Mouse (Mus musculus) brain, adult 2 months (tissue): ENCODE results near the gene Lrmda.
A peak's percentile ranks its signal among the peaks of the same experiment; 100 is the strongest.

Source experiments
- DNase-seq: peaks from one replicate; pipeline ENCODE4 v3.0.0; 2011; ENCODE audit warnings: low read depth, low spot score

The Lrmda gene

DNA sequence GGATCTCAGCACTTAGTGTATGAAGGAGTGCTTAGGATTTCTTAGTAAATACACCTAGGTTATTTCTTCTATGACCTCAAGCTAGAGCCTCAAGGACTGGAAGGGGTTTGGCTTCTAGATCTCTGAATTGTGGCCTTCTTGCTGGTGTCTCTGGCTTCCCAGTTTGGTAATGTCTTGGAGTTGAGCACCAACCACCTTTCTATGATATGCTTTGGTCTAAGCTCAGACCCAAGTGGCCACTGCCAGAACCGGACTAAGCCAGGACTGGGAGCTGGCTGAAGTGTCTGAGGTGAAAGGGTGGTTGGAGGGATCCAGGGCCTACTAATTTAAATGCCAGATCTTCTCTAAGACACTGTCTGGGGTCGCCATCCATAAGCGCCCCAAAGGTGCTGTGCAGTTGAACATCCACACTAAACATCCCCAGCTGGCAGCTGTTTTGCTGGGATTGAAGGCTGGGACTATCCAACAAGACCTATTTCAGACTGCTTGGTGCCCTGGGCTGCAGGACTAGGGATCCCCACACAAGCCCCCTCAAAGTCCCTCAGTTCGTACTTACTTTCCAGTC is 27.1 kb upstream of the Lrmda start:
- DNase-seq: no peak

DNA sequence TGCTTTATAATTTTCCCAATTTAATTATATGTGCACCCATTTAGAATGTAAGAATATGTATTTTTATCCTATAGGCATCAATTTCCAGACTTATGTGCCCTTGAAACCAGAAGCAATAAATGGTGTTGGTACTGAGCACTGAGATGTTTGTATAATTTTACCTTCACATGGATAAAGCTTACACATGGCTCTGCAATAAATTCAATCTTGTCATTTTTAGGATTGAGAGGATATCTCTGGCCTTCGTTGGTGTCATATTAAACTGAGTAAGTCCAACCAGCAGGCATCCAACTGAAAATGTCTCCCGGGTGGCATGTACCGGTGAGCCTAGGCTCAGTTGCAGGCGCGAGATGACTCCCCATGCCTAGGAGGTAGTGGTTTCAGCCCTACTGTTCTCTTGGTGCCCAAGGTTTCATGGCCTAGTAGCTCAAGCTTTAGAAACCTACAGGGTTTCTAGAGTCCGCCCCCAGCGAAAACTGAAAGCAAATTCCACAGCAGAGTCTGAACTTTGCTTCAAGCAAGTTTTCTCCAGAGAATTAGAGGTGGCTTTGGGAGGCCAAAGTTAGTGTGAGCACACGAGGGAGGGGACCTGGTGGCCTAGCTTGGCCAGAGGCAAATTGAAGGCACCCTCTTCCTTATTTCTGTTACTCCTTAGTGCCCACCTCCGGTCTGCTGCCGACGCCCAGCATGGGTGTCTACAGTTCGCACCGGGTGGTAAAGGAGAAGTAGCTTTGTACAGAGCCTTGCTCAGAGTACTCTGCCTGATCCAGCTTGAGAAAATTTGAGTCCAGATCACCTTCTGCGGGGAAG is 26.1 kb upstream of the Lrmda start:
- DNase-seq: no peak

DNA sequence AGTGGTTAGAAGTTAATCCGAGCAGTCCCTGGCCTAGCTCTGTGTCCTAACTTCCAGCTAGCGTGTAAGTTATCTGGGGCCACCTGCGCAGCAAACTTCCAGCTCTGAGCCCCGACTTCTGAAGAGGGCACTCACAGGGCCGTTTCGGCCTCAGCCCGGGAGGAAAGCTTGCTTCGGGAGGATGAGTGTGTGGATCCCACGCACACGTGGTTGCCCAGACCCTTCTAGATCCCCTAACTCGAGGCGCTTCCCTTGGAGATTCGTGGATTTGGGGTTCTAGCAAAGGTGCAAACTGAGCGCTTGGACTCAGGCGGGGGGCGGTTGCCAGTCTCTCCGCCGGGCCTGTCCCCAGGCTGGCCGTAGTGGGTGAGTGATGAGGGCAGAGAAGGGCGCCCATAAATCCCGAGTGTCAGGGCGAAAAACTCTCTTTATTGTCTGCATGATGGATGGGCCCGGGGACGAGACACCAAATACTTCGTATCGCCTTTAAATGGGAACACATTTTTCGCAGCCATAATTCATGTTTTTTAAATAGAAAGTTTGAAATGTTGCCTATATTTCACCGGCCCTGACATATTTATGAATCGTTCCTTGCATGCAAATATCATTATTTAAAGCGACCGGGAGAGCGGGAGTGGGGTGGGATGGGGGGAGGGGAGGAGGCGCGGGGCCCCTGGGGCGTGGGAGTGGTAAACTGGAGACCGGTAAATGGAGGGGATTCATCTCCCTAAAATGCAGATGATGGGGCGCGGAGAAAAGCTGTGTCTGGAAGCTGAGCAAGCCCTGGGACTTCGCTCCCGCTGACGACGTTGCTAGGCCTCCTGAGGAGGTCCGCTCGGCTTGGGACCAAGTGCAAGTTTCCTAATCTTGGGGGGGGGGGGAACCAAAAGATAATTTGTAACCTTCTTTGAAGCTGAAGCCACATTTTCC is 25.2 kb upstream of the Lrmda start:
- DNase-seq: no peak

DNA sequence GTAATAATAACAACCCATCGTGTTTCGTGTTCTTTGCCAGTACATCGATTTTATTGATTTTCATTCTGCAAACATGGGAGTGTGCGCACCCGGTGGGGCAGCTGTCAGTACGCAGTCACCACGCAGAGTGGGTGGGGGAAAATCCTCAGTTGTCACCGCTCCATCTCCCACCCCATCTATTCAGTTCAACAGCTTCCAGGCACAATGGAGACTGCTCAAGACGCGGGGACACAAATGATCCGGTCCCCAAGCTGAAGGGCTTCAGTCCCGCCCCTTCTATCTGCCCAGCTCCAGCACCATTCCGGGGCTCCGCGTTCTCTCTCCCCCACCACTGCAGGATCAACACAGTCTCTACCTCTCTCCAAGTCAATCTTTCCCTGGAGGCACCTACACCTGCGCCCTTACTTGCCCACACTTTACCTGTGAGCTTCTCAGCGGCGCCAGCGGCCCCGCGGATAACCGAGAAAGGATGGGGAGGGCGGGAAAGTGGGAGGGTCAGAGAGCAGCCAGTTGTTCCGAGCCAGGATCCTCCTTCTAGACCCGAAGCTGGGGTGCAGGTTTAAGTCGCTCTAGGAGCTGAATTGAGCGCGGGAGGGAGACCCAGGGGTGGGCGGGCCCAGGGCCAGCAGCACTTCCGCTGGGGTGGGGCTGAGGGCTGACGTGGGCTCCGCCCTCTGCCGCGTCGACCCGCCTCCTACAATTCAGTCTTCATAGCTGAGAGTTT is 24.3 kb upstream of the Lrmda start:
- peak; percentile 65 for DNase-seq

DNA sequence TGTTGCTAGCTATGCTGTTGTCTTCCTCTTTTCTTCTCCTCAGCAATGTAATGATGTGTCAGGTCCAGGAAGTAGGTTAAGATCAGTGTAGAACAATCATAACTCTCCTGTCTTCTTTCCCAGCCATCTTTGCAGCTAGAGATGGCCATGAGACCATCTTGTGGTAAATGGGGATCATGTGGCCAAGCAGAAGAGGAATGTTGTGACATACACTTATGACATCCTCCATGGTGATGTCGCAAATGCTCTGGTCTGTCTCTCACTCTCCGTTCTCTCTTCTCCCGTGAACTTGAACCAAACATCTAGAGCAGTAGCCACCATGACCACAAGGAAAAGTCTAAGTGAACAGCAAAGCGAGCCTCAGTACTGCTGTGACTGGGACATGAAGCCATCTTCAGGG is 19.9 kb upstream of the Lrmda start:
- no peak for DNase-seq

DNA sequence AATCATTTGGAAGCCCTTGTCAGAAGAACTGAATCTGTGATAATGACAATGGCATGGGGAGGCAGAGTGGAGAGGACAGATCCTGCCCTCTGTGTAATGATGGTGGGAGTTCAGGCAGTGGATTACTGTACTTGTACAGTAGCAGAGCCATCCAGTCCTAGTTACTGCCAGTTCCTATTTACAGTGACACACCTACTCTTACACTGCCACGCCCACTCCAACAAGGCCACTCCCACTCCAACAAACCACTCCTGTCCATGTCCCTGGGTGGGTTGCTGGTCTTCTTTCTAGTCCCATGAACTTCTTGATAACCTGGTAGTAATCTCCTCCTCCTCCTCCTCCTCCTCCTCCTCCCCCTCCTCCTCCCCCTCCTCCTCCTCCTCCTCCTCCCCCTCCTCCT is 16.3 kb upstream of the Lrmda start:
- no peak for DNase-seq

DNA sequence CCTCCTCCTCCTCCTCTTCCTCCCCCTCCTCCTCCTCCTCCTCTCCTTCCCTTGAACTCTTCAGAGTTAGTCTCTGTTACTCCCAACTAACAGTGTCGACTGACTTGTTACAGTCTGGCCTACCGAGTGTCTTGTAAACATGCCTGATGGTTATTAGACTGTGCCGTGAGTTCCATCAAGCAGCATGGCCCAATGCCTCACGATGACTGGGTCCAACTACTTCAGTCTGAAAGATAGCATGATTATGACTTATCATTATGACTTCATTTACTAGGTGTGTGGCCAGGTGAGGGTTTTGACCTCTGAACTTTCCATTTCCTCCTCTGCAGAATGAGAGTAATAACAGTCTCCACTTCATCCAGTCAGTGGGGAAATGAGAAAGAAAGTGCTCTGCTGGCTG is 15.9 kb upstream of the Lrmda start:
- no peak for DNase-seq

DNA sequence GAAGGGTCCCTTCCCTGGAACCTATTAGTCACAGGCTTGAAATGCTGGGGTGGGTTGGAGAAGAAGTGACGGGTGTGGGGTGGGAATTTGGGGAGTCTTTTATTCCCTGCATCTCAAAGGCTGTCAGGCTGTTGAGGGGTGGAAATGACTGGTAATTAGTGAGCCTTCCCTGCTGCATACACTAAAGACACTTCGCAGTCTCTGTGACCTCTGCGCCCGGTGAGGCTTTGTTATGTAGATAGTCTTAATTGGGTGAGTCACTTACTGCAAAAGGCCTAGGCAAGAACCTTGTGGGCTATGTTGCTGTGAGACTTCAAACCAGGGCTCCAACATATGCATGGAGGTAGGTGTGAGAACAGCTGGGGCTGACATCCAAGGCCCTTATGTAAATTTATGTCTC is 14.6 kb upstream of the Lrmda start:
- no peak for DNase-seq

DNA sequence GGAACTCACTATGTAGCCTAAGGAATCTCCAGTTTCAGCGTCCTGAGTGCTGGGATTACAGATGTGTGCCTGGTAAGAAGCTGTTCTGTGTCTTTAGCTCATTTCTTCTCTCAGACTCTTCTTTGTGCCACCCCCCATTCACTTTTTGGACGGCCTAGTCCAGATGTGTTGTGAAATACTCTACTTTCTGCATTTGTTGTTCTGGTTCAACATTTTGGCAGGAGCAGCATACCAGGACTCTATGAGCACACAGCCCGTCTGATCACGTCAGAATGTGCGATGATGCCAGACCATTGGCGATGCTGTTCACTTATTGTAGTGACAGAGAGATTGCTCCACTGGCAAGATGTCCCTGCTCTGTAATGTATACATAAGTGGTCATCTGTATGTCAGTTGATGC is 12.5 kb upstream of the Lrmda start:
- DNase-seq: no peak

DNA sequence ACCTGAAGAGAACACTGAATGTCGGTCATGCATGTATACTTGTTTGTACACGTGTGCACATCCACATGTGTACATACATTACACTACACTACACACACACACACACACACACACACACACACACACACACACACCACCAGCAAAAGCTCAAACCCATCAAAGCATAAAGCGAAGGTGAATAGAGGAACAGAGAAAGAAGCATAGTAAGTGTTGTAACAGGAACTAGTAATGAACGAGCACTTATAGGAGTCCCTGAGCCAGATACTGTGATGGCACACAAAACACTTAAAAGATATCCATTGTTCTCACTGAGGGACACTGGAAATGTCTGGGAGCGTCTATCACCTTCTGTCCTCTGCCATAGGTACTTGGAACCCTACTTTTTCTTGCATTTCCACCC is 5.2 kb upstream of the Lrmda start:
- DNase-seq: no peak

DNA sequence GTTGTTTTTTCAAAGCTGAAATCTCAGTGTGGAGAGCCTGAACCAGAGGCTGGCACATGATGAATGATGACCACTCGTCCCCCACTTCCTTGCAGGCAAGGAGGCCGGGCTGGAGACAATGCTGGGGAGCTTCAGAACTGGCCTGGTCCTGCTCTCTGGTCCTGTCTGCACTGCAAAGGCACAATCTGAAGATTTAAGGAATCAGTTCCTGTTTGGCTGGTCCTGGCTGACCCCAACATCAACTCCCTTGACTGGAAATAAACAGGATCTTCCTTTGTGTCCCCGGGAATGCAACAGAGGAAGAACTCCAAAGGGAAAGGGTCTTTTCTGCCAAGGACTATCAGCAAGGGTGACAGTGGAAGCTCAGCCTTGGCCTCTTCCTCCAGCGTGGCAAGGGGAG is 4.7 kb upstream of the Lrmda start:
- no peak for DNase-seq

DNA sequence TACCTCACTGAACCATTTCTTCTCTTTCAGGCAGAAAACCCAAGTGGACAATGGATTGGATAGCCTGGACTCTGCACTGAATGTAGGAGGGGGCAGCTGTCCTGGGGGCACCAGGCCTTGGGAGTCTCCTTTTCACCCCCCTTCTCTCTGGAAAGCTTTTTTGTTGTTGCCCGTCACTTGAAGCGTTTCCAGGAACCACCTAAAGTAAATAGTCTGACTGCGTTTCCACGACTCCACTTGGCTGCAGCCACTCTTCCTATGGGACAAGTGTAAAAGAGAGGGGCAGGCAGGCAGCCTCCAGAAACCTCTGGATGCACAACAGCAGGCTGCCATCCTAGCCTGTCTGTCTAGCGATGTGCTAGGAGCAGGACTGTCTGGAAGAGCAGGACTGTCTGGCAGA is 2.5 kb upstream of the Lrmda start:
- no peak for DNase-seq

DNA sequence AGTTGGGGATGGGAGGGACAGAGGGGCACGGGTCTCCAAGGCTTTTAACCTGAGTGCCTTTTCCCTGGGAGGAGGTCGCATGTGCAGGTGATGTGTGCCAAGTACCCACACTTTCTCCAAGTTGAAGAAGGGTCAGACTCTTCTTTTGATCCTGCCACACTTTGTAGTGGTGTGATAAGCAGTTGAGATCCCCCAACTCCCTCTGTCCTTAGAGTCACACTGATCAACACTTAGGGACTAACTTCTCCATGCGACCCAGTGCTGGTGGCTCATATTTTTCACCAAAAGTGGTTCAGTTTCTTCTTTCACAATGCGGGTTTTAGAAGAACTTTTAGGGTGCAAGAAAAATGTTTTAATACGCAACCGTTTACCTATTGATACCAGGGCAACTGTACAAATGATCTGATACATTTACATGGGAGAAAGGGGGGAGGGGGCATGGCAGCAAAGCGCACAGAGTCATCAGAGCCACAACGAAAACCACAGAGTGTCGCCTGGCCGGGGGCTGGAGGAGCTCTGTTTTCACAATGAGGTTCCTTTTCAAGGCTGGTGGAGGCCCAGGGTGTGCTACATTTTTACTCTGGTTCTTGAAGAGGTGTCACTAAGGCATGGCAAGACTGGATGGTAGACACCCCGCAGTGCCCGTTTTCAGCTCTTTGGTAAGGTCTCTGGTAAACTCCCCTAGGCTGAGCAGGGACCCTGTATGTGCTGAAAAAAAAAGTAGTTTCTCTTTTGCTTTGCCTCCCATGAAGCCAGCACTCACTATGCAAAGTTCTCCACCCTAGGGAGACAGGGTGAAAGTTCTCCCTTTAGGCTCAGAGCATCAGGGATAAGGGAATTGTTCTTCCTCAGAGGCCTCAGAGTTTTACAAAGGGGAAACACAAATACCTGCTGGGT is 685 bp downstream of the Lrmda start:
- no peak for DNase-seq

DNA sequence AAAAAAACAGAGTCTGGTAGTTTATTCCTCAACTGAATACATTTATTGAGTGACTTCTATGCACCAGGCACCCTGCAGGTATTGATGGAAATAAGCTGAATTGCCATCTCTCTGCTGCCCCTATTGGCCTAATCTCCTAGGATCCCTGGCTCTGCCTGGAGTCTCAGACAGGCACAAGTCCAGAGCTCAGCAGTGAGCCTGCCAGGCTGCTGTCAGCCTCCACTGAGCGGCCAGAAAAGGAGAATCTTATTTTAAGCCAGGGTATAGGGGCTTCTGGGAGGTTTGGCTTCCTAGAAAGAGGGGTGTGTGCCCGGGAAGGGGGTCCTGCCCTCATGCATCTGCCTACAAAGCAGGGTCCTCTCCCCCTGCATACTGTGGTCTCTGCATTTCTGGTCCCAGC is 1.4 kb downstream of the Lrmda start:
- DNase-seq: peak; percentile 82

DNA sequence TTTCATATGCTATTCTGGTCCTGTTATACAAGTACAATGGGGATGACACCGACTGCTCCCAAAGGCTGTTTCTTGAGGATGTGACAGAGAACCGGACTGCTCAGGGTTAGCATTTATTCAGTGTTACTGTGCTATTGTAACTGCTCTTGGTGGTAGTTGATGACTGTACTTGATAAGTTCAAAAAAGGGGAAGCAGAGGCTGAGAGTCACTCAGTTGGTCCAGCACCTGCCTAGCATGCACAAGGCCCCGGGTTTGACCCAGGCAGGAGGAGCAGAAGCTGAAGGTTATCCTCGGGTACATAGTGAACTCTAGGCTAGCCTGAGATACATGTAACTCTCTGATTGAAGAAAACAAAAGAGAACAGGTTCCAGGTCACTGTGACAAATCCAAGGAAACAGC is 4.0 kb downstream of the Lrmda start:
- DNase-seq: no peak

DNA sequence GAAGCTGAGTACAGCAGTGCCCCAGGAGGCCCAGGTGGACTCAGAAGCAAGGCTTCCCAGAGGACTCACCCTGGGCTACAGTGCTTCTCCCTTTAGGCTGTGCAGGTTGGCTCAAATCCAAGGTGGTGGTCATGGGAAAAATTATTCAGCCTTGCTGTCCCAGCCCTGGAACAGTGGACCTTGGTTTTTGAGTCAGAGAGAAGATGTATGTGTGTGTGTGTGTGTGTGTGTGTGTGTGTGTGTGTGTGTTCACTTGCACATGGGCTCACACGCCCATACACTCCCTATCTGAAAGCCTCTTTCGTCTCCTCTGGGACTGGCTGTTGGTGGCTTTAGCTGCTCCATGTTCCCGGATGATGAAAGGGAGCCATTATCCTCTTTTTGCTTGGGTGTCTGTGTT is 16.4 kb downstream of the Lrmda start:
- DNase-seq: no peak

DNA sequence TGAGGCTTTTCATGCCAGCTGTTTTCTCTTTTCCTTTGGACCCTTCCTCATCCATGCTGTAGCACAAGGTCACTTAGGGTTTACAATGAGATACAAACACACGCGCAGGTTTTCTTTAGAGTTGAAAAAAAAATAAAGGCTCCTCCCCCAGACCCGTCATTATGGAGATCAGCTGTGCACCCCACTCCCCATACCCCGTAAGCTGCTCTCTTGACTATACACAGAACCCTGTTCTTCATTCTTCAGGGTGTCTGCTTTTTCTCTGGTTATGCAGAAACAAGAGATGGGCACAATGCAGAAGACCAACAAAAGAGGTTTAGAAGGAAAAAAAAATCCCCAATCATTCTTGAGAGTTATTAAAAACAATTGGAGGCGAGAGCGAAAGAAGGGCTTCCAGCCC is 16.8 kb downstream of the Lrmda start:
- no peak for DNase-seq

DNA sequence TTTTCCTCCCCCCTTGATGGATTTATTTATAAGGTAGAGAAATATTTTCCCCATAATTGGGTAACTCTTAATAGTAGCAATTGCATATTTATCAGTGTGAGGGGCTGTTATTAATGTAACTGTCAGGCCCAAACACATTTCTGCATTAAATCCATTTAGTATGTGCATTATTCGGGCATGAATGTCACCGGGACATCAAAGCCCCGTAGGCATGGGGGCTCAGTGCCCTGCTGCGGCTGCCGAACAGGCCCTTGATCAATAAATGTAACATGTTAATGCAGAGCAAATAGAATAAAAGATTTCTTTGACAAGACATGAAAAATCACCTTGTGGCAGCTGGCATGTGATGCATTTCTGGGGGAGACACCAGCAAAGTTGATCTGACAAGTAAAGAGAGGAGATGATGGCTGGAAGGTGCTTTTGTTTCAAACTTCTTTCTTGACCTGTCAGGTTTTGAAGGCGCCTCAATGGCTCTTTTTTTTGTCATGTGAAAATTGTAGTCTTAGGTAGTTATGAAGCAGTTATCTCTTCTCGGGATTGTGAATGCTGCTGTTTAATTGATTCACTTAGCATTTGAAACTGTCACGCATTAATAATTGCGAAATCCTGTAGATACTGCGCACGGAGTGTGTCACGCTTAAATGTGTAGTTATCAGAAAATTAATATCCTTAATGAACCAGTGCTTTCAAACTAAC is 17.4 kb downstream of the Lrmda start:
- DNase-seq: no peak

DNA sequence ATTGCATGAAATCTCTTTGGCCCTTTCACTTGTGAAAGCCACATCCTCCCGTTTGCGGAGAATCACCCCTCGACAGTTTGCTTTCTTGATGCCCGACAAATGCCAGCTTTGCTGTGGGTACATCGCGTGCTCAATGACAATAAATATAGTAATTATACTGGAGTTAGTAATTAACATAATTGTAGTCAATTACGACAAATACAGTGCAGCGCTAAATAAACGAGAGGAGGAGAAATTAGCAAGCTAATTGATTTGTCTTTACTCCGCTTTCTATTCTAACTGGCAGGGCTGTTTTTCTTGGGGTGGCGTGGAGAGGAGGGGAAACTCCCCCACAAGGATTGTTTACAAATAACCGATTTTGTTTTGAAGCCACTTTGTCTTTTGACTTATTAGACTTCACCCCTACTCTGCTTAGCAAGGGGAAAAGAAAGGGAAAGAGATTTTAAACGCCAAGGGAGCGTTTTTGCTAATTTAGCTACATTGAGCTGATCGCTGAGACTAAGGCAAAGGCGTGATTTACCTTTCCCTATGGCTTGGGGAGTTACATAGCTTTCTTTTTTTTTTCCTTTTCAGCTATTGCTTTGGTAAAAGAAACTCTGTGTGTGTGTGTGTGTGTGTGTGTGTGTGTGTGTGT is 18.1 kb downstream of the Lrmda start:
- no peak for DNase-seq

DNA sequence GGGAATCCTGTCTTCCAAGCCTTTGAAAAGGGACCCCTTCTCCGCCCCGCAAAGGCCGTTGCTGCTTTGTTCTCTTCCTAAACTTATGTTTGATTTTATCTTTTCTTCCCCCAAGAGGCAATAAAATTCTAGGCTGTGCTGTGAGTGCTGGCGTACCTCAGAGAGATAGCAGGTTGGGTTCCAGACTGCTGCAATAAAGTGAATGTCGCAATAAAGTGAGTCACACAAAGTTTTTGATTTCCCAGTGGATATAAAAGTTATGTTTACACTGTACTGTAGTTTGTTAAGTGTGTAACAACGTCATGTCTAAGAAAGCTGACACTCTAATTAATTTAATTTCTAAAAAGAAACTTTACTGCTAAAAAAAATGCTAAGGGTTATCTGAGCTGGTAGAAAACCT is 22.6 kb downstream of the Lrmda start:
- DNase-seq: no peak
